Mouse (Mus musculus) olfactory bulb, adult 2 months (tissue): Measurements from ENCODE around the gene Tctn3.

Experiments used
- CTCF ChIP-seq: fragments of 200-500 bp; IDR thresholded peaks from 2 replicates; pipeline ENCODE4 v1.5.1; 2012; ENCODE audit warnings: low read depth, mild to moderate bottlenecking, low read length, moderate library complexity; ENCODE audit not compliant: insufficient read depth
- POLR2A ChIP-seq: fragments of 200-500 bp; IDR thresholded peaks from 2 replicates; pipeline ENCODE4 v1.6.1; 2012; ENCODE audit warnings: mild to moderate bottlenecking, low read depth, low read length, moderate library complexity; ENCODE audit not compliant: insufficient read depth

DNA sequence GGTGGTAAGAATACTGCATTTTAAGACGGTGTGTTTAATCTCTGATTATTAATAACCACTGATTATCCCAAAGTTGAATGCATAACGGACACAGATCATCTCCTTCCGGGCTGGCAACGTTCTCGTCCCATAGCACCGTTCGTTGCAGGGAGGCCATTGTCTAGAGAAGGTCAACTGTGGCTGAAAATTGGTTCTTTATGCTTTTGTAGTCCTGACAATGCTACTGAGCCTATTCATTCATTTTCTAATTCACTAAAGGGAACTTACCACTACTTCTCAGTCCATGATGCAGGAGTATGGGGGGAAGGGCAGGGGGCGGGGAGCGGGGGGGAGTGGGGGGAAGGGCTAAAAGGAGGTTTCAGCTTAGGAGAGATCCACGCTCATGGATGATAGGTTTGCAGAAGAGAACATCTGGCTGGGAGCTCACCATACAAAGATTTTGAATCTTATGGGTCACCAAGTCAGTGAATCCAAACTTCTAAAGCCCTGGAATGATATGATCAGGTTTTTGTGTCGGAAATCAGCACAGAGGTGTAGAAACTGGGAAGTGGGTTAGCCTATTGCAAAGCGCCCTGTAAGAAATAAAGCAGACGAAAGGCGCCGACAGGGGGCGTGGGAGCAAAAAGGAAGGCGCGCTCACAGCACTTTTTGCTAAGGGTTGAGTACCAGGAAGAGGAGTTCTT lies 23.0 kb downstream of the Tctn3 start:
- TF ChIP-seq POLR2A (no peak), CTCF (peak; percentile 76)
